Mouse (Mus musculus) ES-E14 (cell line): ENCODE results near the gene Pak4.

ENCODE experiments used
- CHD2 ChIP-seq: IDR thresholded peaks from 2 replicates; pipeline ENCODE4 v1.6.1; 2014; ENCODE audit warnings: mild to moderate bottlenecking, low read depth, low read length, inconsistent platforms
- HCFC1 ChIP-seq: IDR thresholded peaks from 2 replicates; pipeline ENCODE4 v1.6.1; 2012; ENCODE audit warnings: low read length, inconsistent platforms, borderline replicate concordance; ENCODE audit not compliant: insufficient read depth
- MAFK ChIP-seq: IDR thresholded peaks from 2 replicates; pipeline ENCODE4 v1.6.1; 2014; ENCODE audit warnings: mild to moderate bottlenecking, low read depth, low read length, inconsistent platforms; ENCODE audit not compliant: insufficient read depth
- ZC3H11A ChIP-seq: IDR thresholded peaks from 2 replicates; pipeline ENCODE4 v1.6.1; 2012; ENCODE audit warnings: low read depth, mild to moderate bottlenecking, inconsistent platforms, low read length, borderline replicate concordance

DNA sequence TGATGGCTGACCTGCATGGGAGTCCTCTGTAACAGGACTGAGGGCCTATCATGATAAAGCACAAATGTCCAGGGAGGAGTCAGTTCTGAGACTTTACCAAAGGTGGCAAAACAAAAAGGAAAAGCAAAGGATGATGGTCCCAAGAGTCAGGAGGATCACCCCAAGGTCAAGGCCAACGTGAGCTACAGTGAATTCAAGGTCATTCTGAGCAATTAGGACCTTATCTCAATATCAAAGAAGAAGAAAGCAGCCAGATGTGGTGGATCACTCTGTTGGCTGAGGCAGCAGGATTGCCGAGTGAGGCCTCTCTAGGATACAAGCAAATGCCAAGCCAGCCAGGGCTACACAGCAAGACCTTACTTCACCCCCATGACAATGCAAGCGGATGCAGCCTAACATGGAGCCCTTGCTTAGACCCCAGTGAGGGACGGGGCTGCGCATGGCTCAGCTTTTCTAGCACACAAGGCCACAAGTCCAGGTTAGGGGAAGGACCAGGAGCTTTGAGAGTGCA, 19.4 kb downstream of the Pak4 start:
- no peak for TF ChIP-seq ZC3H11A
- 0 out of 2 replicates have a peak, but pooled peaks have one; percentile 22 for TF ChIP-seq CHD2
- no peak for TF ChIP-seq HCFC1
- TF ChIP-seq MAFK, result peak; percentile 78
